Mouse (Mus musculus): ENCODE measurements around the gene Sez6l2. TPM values are rescaled to one million over a fixed set of nuclear protein-coding genes. Genes with fewer than 3 reads are reported as not detected.

The Sez6l2 gene
- polyA plus RNA-seq, 1 experiment from 2014 or later = 0.68 TPM

- no peak overlapping the region for H3K27ac ChIP-seq (ENCODE audit: low read depth)
These were observed 62.5 kb downstream of the Sez6l2 start for GRCm38 (mm10) chr7:127012845-127013244.

GRCm38 (mm10) chr7:127013385-127013784 lies 63.0 kb downstream of the Sez6l2 start:
- Histone ChIP-seq H3K27ac (ENCODE audit: low read depth) (no peak overlapping the region), H3K4me2 (peak overlapping the region; percentile 87; the same call in 1 of the 2 replicates), H3K4me3 (ENCODE audit: low read depth, low read length) (peak overlapping the region; percentile 45; the same call in 1 of the 2 replicates), H3K4me1 (ENCODE audit: insufficient read depth) (peaks cover 5% of the 10 kb centered on the region; the same call in 1 of the 2 replicates), H3K9ac (no peak overlapping the region), H3K27me3 (ENCODE audit: insufficient read depth, low read length) (no peaks in the 10 kb centered on the region), H3K9me3 (ENCODE audit: low read depth, low read length) (no peaks in the 10 kb centered on the region), H3K36me3 (ENCODE audit: insufficient read depth) (peaks cover 38% of the 10 kb centered on the region)
- DNase-seq (no peak), ATAC-seq (ENCODE audit: insufficient read depth) (no peak)
- no peak for TF ChIP-seq CTCF (IDR thresholded peaks at IDR 0.05; ENCODE audit: low read depth)
- 93% methylated on average over 6 of the region's 6 CpGs for WGBS

More at GRCm38 (mm10) chr7:127012845-127013244, 62.5 kb downstream of the Sez6l2 start:
- no peak overlapping the region for H3K9ac ChIP-seq
- TF ChIP-seq CTCF (IDR thresholded peaks at IDR 0.05; ENCODE audit: low read depth) = no peak
- ATAC-seq (ENCODE audit: insufficient read depth) (no peak), DNase-seq (no peak)
- no peaks in the 10 kb centered on the region for H3K27me3 ChIP-seq (ENCODE audit: insufficient read depth, low read length)
- H3K9me3 ChIP-seq (ENCODE audit: low read depth, low read length) = no peaks in the 10 kb centered on the region
- peaks cover 5% of the 10 kb centered on the region; the same call in 1 of the 2 replicates for H3K4me1 ChIP-seq (ENCODE audit: insufficient read depth)
- H3K4me3 ChIP-seq (ENCODE audit: low read depth, low read length) = no peak overlapping the region
- WGBS = 93% methylated on average over 10 of the region's 10 CpGs
- peaks cover 38% of the 10 kb centered on the region for H3K36me3 ChIP-seq (ENCODE audit: insufficient read depth)
- H3K4me2 ChIP-seq = no peak overlapping the region

DNA sequence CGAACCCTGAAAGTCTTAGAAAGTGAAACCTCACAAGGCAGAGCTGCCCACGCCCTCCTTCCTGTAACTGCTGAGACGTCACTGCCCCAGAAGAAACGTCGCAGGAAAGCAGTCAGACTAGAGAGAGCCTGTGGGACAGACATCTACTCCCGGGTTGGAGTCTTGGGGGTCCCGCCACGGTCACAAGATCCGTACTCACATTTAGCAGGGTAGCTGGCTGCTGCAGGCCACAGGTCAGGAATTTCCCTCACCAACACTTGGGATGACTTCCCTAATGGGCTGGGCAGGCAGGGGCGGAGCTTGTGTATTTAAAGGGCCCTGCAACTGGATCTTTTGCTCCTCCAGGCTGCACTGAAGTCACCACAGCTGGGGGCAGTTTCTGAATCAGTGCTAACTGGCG lies 64.0 kb downstream of the Sez6l2 start, which contains the start of gene Mvp:
Gene Mvp (minus strand): TSS at position 302 of the 400 bp plus-strand sequence.
- Histone ChIP-seq H3K9ac (peak within 1 kb of the TSS; percentile 52), H3K4me3 (ENCODE audit: low read depth, low read length) (peak within 1 kb of the TSS; percentile 73), H3K4me2 (peak within 1 kb of the TSS; percentile 87), H3K27me3 (ENCODE audit: insufficient read depth, low read length) (no peaks in the 10 kb centered on the region), H3K4me1 (ENCODE audit: insufficient read depth) (peaks cover 5% of the 10 kb centered on the region; the same call in 1 of the 2 replicates), H3K36me3 (ENCODE audit: insufficient read depth) (peaks cover 45% of the 10 kb centered on the region), H3K27ac (ENCODE audit: low read depth) (peak within 1 kb of the TSS; percentile 69), H3K9me3 (ENCODE audit: low read depth, low read length) (no peaks in the 10 kb centered on the region)
- DNase-seq = peak; percentile 85
- 20% methylated on average over 11 of the region's 11 CpGs for WGBS
- no peak for TF ChIP-seq CTCF (IDR thresholded peaks at IDR 0.05; ENCODE audit: low read depth)
- 0 out of 2 replicates have a peak, but pooled peaks have one; percentile 3 for ATAC-seq (ENCODE audit: insufficient read depth)

- Histone ChIP-seq H3K4me1 (ENCODE audit: insufficient read depth) (peaks cover 5% of the 10 kb centered on the region), H3K27me3 (ENCODE audit: insufficient read depth, low read length) (no peaks in the 10 kb centered on the region), H3K9ac (no peak overlapping the region), H3K4me2 (peak overlapping the region; percentile 87), H3K4me3 (ENCODE audit: low read depth, low read length) (peak overlapping the region; percentile 73; the same call in 1 of the 2 replicates), H3K9me3 (ENCODE audit: low read depth, low read length) (no peaks in the 10 kb centered on the region), H3K36me3 (ENCODE audit: insufficient read depth) (peaks cover 47% of the 10 kb centered on the region), H3K27ac (ENCODE audit: low read depth) (no peak overlapping the region)
- TF ChIP-seq CTCF (IDR thresholded peaks at IDR 0.05; ENCODE audit: low read depth) = no peak
- ATAC-seq (ENCODE audit: insufficient read depth) = no peak
- 92% methylated on average over 12 of the region's 12 CpGs for WGBS
- DNase-seq = no peak
These were observed 64.6 kb downstream of the Sez6l2 start for GRCm38 (mm10) chr7:127014993-127015392.

GRCm38 (mm10) chr7:127016081-127016480 lies 65.7 kb downstream of the Sez6l2 start:
- Histone ChIP-seq H3K4me3 (ENCODE audit: low read depth, low read length) (peak overlapping the region; percentile 73), H3K4me2 (peak overlapping the region; percentile 87), H3K4me1 (ENCODE audit: insufficient read depth) (peaks cover 5% of the 10 kb centered on the region), H3K27ac (ENCODE audit: low read depth) (peak overlapping the region; percentile 97), H3K9ac (peak overlapping the region; percentile 88), H3K36me3 (ENCODE audit: insufficient read depth) (peaks cover 47% of the 10 kb centered on the region), H3K9me3 (ENCODE audit: low read depth, low read length) (no peaks in the 10 kb centered on the region), H3K27me3 (ENCODE audit: insufficient read depth, low read length) (no peaks in the 10 kb centered on the region)
- peak; percentile 72 for DNase-seq
- WGBS = 0% methylated on average over 10 of the region's 10 CpGs
- no peak for TF ChIP-seq CTCF (IDR thresholded peaks at IDR 0.05; ENCODE audit: low read depth)
- ATAC-seq (ENCODE audit: insufficient read depth) = peak; percentile 14; the same call in 1 of the 2 replicates

DNA sequence TGATC lies 65.9 kb downstream of the Sez6l2 start, which contains the start of gene Pagr1b:
Gene Pagr1b (minus strand): TSS at position 4 of the 5 bp plus-strand sequence.
- Histone ChIP-seq H3K4me3 (ENCODE audit: low read depth, low read length) (peak within 1 kb of the TSS; percentile 73), H3K27ac (ENCODE audit: low read depth) (peak within 1 kb of the TSS; percentile 97), H3K4me1 (ENCODE audit: insufficient read depth) (peaks cover 5% of the 10 kb centered on the region), H3K9ac (peak within 1 kb of the TSS; percentile 88), H3K36me3 (ENCODE audit: insufficient read depth) (peaks cover 47% of the 10 kb centered on the region), H3K4me2 (peak within 1 kb of the TSS; percentile 87), H3K9me3 (ENCODE audit: low read depth, low read length) (no peaks in the 10 kb centered on the region), H3K27me3 (ENCODE audit: insufficient read depth, low read length) (no peaks in the 10 kb centered on the region)
- no peak for TF ChIP-seq CTCF (IDR thresholded peaks at IDR 0.05; ENCODE audit: low read depth)
- ATAC-seq (ENCODE audit: insufficient read depth) (no peak), DNase-seq (no peak)

GRCm38 (mm10) chr7:127016486-127016938 lies 66.1 kb downstream of the Sez6l2 start:
- no peak for DNase-seq

More at GRCm38 (mm10) chr7:127016486-127016938, 66.1 kb downstream of the Sez6l2 start:
- ATAC-seq (ENCODE audit: insufficient read depth) = peak; percentile 36
- H3K4me2 ChIP-seq = peak overlapping the region; percentile 87
- H3K9ac ChIP-seq = peak overlapping the region; percentile 88
- H3K27ac ChIP-seq (ENCODE audit: low read depth) = peak overlapping the region; percentile 97
- H3K36me3 ChIP-seq (ENCODE audit: insufficient read depth) = peaks cover 47% of the 10 kb centered on the region
- no peak for TF ChIP-seq CTCF (IDR thresholded peaks at IDR 0.05; ENCODE audit: low read depth)
- no peaks in the 10 kb centered on the region for H3K27me3 ChIP-seq (ENCODE audit: insufficient read depth, low read length)
- 2% methylated on average over 20 of the region's 22 CpGs for WGBS
- H3K9me3 ChIP-seq (ENCODE audit: low read depth, low read length) = no peaks in the 10 kb centered on the region
- H3K4me1 ChIP-seq (ENCODE audit: insufficient read depth) = peaks cover 5% of the 10 kb centered on the region
- peak overlapping the region; percentile 73 for H3K4me3 ChIP-seq (ENCODE audit: low read depth, low read length)
